Mouse (Mus musculus): ENCODE measurements around the gene Abcg5.
A peak's percentile ranks its signal among the peaks of the same experiment; 100 is the strongest.

The Abcg5 gene

DNA sequence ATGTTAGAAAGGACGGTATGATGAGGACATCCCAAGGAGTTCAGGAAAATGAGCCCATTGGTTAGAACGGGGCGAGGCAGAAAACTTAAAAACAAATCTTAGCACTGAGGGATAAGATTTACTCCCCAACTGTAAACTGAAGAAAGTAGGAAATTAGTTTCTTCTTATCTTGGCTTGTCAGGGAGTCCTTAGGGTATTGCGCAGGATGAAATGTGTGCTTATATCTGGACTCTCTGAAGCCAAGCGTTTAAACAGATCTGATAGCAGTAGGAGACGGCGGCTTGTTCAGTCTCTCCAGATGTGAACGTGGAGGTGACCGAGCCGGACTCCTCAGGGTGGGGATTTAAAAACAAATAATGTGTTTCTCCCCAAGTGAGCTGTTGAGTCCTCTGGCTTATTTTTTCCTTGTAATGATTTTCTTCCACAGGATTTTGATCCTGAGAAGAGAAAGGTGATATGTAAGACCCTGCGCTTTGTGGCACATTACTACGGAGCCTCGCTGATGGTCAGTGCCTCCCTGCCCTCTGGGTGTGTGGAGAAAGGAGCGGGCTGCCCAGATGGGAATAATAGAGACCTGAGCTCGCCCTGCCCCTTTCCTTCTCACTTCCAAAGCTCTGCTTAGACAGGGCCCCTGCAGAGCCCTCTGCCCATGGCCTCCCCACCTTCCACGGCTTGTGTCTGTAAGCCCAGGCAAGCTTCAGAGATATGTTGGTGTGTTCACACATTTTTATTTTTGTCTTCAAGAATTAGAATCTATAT lies 38.3 kb downstream of the Abcg5 start:
- DNase-seq (ENCODE audit: low spot score in 2 of 2) = no peak

DNA sequence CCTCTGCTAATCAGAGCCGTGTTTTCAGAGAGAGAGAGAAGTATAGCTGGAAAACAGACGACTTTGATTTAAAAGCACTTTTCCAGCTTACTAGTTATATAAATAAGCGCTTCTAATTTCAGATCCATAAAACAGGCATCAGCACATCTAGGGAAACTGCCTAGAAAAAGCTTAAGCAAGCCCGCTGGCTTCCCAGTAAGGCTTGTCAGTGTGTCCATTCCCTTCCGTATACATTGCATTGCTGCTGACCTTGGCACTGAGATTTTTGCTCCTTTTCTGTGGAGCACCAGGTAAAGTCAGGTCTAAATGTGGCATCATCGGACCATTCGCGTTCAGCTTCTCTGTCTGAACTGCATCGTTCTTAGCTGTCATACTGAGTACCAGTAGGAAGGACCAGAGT lies 40.5 kb downstream of the Abcg5 start:
- no peak for DNase-seq (ENCODE audit: low spot score in 2 of 2)

- DNase-seq (ENCODE audit: low spot score in 2 of 2) = peak in 1 of 2 experiments; percentile 53
Measured at GRCm38 (mm10) chr17:84641893-84642292, 40.9 kb downstream of the Abcg5 start.

DNA sequence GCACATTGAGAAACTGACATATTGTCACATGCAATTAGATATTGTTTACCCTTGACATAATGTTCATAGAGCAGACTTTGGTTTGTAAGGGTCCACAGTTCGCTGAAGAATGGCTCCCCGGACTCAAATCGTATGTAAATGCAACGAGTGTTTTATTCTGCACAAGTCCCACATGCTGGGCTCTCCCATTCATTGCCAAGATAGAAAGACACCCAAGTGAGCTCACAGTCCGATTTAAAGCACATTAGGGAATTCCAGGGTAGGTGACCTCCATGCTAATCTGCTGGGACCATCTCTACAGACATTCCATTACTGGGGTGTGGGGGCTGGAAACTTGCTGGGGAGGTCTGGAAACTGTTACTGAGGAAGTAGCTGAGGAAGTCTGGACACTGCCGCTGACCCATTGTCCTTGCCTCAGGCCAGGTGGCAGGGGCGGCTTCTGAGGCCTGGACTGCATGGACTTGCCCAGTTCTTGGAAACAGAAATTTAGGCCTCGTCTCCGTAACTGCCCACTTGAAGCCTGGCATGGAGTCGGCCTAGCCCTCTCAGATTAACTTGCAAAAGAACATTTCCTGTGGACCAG lies 42.9 kb downstream of the Abcg5 start:
- DNase-seq (ENCODE audit: low spot score in 2 of 2) = no peak

- no peak for DNase-seq (ENCODE audit: low spot score in 2 of 2)
Measured at GRCm38 (mm10) chr17:84637971-84638370, 44.8 kb downstream of the Abcg5 start.

GRCm38 (mm10) chr17:84636328-84636727 lies 46.5 kb downstream of the Abcg5 start:
- DNase-seq (ENCODE audit: low spot score in 2 of 2) = no peak

GRCm38 (mm10) chr17:84633443-84633842 lies 49.4 kb downstream of the Abcg5 start:
- no peak for DNase-seq (ENCODE audit: low spot score in 2 of 2)

DNA sequence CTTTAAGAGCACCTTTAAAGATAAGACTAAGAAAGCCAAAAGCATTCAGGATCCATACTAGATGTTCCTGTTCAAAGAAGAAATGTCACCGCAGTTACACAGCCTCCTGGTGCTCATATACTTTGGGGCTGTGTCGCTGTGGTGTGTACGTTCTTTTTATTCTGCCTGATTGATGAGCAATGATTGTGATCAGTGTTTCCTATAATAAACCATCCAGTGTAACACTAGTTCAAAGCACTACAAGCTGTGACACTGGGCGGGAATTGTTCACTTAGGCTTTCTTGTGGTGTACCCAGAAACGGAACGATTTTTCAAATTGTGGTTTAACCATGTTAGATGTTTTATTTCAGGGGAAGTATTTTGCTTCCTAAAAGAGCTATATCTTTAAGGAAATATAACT lies 51.0 kb downstream of the Abcg5 start:
- DNase-seq (ENCODE audit: low spot score in 2 of 2) = no peak

GRCm38 (mm10) chr17:84628611-84629010 lies 54.2 kb downstream of the Abcg5 start:
- DNase-seq (ENCODE audit: low spot score in 2 of 2) = no peak

DNA sequence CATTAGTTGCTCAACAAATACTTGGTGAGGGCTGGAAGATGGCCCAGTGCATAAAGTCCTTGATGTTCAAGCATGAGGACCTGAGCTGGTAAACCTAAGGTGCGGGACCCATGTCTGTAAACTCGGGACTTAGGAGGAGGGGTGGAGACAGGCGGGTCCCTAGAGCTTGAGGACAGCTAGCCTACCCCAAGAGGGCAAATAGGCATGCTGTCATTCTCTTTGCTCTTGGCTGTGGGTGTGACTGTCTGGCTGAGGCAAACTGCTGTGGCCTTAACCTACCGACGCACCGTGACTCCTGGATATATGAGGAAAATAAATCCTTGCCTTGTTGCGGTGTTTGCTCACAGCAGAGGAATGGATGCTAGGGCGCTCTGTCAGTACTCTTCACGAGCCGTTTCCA lies 55.1 kb downstream of the Abcg5 start:
- no peak for DNase-seq (ENCODE audit: low spot score in 2 of 2)

GRCm38 (mm10) chr17:84626857-84627305 lies 55.9 kb downstream of the Abcg5 start:
- DNase-seq (ENCODE audit: low spot score in 2 of 2) = no peak

GRCm38 (mm10) chr17:84626276-84626856 lies 56.4 kb downstream of the Abcg5 start, which contains the start of gene Dync2li1:
Gene Dync2li1 (plus strand): TSS chr17:84626496.
- DNase-seq (ENCODE audit: low spot score in 2 of 2) = peak; percentile 81 to 89

DNA sequence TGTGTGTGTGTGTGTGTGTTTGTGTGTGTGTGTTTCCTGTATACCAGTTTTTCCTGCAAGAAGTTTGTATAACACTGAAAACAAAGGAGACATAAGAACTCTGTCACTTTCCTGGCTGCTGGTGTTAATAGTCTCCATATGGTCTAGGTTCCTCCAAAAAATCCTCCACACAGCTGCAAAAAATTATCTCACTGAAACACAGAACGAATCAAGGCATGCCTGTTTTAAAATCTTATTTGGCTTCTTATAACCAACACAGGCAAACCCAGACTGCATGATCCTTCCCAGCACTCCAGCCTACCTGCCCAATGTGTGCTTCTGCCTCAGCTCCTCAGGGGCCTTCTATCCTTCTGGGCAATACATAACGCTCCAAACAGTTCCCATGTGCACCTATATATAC lies 59.9 kb downstream of the Abcg5 start:
- DNase-seq (ENCODE audit: low spot score in 2 of 2) = no peak

DNA sequence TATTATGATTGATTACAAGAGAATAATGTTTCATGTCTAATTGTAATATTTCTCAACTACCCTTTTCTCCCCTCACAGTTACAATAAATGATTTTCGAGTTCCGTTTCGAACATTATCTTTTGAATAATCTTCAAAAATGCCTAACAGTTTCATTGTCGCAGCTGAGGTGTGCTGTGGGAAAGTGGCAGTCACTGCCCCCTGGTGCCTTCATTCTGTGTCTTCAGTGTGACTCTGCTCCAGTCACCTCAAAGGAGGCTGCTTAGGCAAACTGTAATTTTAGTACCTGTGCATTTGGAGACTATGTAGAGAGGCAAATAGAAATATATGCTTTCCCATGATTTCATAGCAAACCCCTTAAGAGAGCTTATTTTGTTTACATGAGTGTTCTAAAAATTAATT lies 60.8 kb downstream of the Abcg5 start:
- DNase-seq (ENCODE audit: low spot score in 2 of 2) = no peak

DNA sequence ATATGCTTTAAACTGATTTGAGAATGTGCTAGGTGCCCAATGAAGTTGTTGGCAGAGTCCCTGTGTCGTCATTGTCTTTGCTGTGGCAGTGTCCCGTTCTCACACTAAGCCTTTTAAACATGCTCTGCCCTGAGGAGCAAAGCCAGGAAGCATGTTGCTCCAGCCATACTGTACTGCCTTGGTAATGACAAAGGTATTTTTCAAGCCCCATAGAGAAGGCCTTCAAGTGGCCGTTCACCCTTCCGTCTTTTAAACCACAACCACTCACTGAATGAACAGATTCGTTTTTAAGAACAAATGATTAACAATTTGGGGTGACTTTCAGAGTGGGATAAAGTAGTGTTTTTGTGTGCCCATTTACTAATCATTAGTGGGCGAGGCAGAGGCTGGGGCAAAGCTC lies 61.6 kb downstream of the Abcg5 start:
- no peak for DNase-seq (ENCODE audit: low spot score in 2 of 2)

DNA sequence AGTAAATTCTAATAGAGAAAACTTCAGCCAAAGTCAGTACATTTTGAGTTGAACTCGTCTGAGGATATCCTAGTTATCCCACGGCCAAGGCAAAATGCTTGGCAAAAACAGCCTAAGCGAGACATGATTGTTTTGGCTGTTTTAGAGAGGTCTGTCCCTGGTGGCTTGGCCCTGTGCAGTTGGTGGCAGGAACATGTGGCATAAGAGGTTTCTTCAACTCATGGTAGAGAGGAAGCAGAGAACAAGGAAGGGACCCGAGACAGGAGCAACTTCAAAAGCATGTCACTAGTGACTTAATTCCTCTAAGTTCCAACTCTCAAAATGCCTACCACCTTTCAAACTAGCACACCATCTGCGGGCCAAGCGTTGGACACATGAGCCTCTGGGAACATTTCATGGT lies 62.2 kb downstream of the Abcg5 start:
- no peak for DNase-seq (ENCODE audit: low spot score in 2 of 2)

DNA sequence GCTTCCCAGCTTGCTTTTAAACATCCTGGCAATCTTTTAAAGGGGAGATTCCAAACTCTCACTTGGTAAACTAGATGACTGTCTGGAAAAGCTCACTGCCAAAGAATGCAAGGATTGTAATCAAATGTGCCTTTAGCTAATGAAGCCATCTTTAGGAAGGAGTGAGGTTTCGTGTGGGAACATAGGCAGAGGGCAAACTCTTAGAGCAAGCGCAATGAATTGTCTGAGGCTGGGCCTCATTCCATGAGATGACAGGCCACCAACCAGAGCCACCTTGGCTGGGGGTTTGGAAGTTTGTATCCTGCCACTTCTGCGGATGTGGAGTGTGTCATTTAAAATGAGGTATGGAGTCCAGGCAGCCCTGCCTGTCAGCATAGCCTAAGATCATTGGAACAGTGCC lies 62.7 kb downstream of the Abcg5 start:
- DNase-seq (ENCODE audit: low spot score in 2 of 2) = no peak

DNA sequence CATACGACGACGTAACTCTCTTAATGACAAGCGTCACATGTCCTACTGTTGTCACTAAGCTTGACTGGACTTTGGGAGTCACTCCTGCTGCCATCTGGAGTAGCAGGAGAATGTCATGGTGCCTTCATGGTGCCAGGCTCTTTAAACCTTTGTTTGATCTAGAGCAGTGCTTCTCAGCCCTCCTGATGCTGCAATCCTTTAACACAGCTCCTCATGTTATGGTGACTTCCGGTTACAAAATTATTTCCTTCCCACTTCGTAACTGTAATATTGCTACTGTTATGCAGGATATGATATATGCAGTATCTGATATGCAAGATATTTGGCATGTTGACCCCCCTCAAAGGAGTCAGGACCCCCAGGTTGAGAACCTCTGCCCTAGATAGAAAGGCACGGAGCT lies 63.7 kb downstream of the Abcg5 start:
- no peak for DNase-seq (ENCODE audit: low spot score in 2 of 2)

DNA sequence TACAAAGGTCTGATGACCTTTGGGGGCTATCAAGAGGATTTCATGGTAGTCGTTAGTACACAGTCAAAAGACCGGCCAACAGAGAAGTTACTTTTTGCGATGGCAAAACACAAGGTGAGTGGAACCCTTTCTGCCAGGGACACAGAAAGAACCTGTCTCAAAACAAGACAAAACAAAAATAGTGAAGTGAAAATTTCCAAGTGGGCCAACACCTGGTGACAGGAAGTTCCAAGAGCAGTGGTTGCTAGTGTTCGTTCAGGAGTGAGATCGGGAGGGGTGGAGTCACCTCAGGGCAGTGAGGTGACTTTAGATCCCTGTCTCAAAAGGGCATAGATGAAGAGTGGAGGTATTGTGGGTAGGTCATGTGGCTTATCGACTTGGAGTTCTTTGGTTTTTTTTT lies 64.9 kb downstream of the Abcg5 start:
- no peak for DNase-seq (ENCODE audit: low spot score in 2 of 2)

DNA sequence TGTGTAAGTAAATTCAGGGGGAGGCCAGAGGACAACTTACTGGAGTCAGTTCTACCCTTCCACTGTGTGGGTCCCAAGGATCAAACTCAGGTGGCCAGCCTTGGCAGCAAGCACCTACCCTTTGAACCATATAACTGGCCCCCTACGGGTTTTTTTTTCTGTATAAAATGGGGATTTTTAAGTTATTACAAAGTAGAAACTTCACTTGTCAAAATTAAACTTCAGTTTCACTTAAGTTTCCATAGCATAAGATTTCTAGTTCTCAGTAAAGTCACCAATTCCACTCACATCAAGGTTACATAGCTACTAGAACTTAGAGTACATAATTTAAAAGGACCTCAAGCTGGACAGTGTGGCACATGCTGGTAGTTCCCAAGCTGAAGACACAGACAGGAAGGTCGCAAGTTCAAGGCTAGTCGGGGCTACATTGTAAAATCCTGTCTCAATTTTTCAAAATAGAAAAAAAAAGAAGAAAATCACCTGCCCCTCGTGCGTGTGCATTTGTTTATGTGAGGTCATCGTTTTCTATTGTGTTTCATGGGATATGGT lies 66.2 kb downstream of the Abcg5 start:
- no peak for DNase-seq (ENCODE audit: low spot score in 2 of 2)

GRCm38 (mm10) chr17:84615811-84616210 lies 67.0 kb downstream of the Abcg5 start:
- no peak for DNase-seq (ENCODE audit: low spot score in 2 of 2)

- no peak for DNase-seq (ENCODE audit: low spot score in 2 of 2)
Measured at GRCm38 (mm10) chr17:84611971-84612370, 70.8 kb downstream of the Abcg5 start.

GRCm38 (mm10) chr17:84611500-84611899 lies 71.3 kb downstream of the Abcg5 start:
- DNase-seq (ENCODE audit: low spot score in 2 of 2) = no peak

Data from frontal cortex, postnatal 10 days (tissue).